10 mouse cellular contexts compared by ENCODE assay signal in genomic region chr9:61537316-61538189, GRCm38 (mm10).
DNase-seq lines count a peak whose midpoint lies in the region; ATAC-seq and TF ChIP-seq lines count a peak whose summit lies in the region.
"Had no signal": no experiment of that assay in that cellular context is flagged by ENCODE, and none has a peak within 500 bp of the region (broad histone marks: within the 10 kb centered on the region; RNA-seq: fewer than 3 reads in every experiment).

No protein-coding gene starts in this region.

- WGBS in heart, embryonic 15.5 days = 16% methylated on average over 19 of the region's 22 CpGs
- WGBS in embryonic facial prominence, embryonic 13.5 days = 13% methylated on average over 20 of the region's 22 CpGs
- 21% methylated on average over 16 of the region's 22 CpGs for WGBS in hindbrain, postnatal 0 days
- 18% methylated on average over 19 of the region's 22 CpGs for WGBS in midbrain, postnatal 0 days

- H3K9me3 ChIP-seq in heart, embryonic 15.5 days (replicated peaks) = no peaks in the 10 kb centered on the region
- H3K9me3 ChIP-seq in embryonic facial prominence, embryonic 13.5 days = no peaks in the 10 kb centered on the region
- H3K9me3 ChIP-seq in hindbrain, postnatal 0 days (ENCODE audit: low read length) = no peaks in the 10 kb centered on the region
- H3K9me3 ChIP-seq in midbrain, postnatal 0 days (ENCODE audit: low read length) = no peaks in the 10 kb centered on the region

- no peak overlapping the region for H3K27ac ChIP-seq in heart, embryonic 15.5 days
- H3K27ac ChIP-seq in embryonic facial prominence, embryonic 13.5 days = no peak overlapping the region
- no peak overlapping the region for H3K27ac ChIP-seq in hindbrain, postnatal 0 days
- H3K27ac ChIP-seq in midbrain, postnatal 0 days (ENCODE audit: low read depth, low read length) = no peak overlapping the region

- H3K36me3 ChIP-seq in heart, embryonic 15.5 days = no peaks in the 10 kb centered on the region
- H3K36me3 ChIP-seq in embryonic facial prominence, embryonic 13.5 days = no peaks in the 10 kb centered on the region
- no peaks in the 10 kb centered on the region for H3K36me3 ChIP-seq in hindbrain, postnatal 0 days (ENCODE audit: insufficient read depth, low read length)
- H3K36me3 ChIP-seq in midbrain, postnatal 0 days (ENCODE audit: insufficient read depth, low read length) = no peaks in the 10 kb centered on the region

- no peak overlapping the region for H3K9ac ChIP-seq in heart, embryonic 15.5 days
- H3K9ac ChIP-seq in embryonic facial prominence, embryonic 13.5 days = no peak overlapping the region
- no peak overlapping the region for H3K9ac ChIP-seq in hindbrain, postnatal 0 days (replicated peaks; ENCODE audit: low read length)
- H3K9ac ChIP-seq in midbrain, postnatal 0 days (replicated peaks; ENCODE audit: low read length, poor library complexity, severe bottlenecking) = no peak overlapping the region

- peaks cover 47% of the 10 kb centered on the region for H3K27me3 ChIP-seq in heart, embryonic 15.5 days
- H3K27me3 ChIP-seq in embryonic facial prominence, embryonic 13.5 days = no peaks in the 10 kb centered on the region
- H3K27me3 ChIP-seq in hindbrain, postnatal 0 days (ENCODE audit: insufficient read depth, low read length) = no peaks in the 10 kb centered on the region
- no peaks in the 10 kb centered on the region for H3K27me3 ChIP-seq in midbrain, postnatal 0 days (ENCODE audit: insufficient read depth, low read length)

- no peaks in the 10 kb centered on the region for H3K4me1 ChIP-seq in heart, embryonic 15.5 days (replicated peaks)
- peaks cover 18% of the 10 kb centered on the region for H3K4me1 ChIP-seq in embryonic facial prominence, embryonic 13.5 days
- no peaks in the 10 kb centered on the region for H3K4me1 ChIP-seq in hindbrain, postnatal 0 days (ENCODE audit: insufficient read depth, low read length)
- H3K4me1 ChIP-seq in midbrain, postnatal 0 days (ENCODE audit: insufficient read depth, low read length) = no peaks in the 10 kb centered on the region

- H3K4me2 ChIP-seq in heart, embryonic 15.5 days = peak overlapping the region; percentile 18; the same call in 1 of the 2 replicates
- H3K4me2 ChIP-seq in embryonic facial prominence, embryonic 13.5 days = peak overlapping the region; percentile 43
- peak overlapping the region; percentile 23 for H3K4me2 ChIP-seq in hindbrain, postnatal 0 days (ENCODE audit: low read depth, low read length)
- peak overlapping the region; percentile 24; the same call in 1 of the 2 replicates for H3K4me2 ChIP-seq in midbrain, postnatal 0 days (ENCODE audit: low read depth, low read length, poor library complexity, severe bottlenecking)

- TF ChIP-seq CTCF in hindbrain, postnatal 0 days (IDR thresholded peaks at IDR 0.05; ENCODE audit: low read depth) = no peak
- no peak for TF ChIP-seq CTCF in midbrain, postnatal 0 days (IDR thresholded peaks at IDR 0.05)

- no peak overlapping the region for H3K4me3 ChIP-seq in heart, embryonic 15.5 days
- H3K4me3 ChIP-seq in embryonic facial prominence, embryonic 13.5 days = no peak overlapping the region
- H3K4me3 ChIP-seq in hindbrain, postnatal 0 days (ENCODE audit: low read length) = no peak overlapping the region
- no peak overlapping the region for H3K4me3 ChIP-seq in midbrain, postnatal 0 days (ENCODE audit: low read depth, low read length)

- ATAC-seq in heart, embryonic 15.5 days (replicated peaks; ENCODE audit: insufficient number of reproducible peaks, insufficient read depth, low FRiP score, low read depth) = no peak
- ATAC-seq in embryonic facial prominence, embryonic 13.5 days (ENCODE audit: insufficient number of reproducible peaks, insufficient read depth, low FRiP score, low TSS enrichment, low read depth) = no peak
- no peak for ATAC-seq in hindbrain, postnatal 0 days
- no peak for ATAC-seq in midbrain, postnatal 0 days (ENCODE audit: low FRiP score)
- no peak for ATAC-seq in inflammation-experienced regulatory T-cells, adult 6 months

- no peak for DNase-seq in heart, adult 9 months (ENCODE audit: low spot score in 2 of 2)
- DNase-seq in hindbrain, postnatal 0 days (ENCODE audit: low spot score) = no peak
- no peak for DNase-seq in midbrain, postnatal 0 days (ENCODE audit: low spot score)
- no peak for DNase-seq in cerebellum, postnatal 25 days
- no peak for DNase-seq in layer of hippocampus, postnatal 36 days
- DNase-seq: cerebellum, postnatal 14 days; layer of hippocampus, adult 9-11 months had no signal
